ENCODE assay signal across 8 mouse cellular contexts in the genomic region with DNA sequence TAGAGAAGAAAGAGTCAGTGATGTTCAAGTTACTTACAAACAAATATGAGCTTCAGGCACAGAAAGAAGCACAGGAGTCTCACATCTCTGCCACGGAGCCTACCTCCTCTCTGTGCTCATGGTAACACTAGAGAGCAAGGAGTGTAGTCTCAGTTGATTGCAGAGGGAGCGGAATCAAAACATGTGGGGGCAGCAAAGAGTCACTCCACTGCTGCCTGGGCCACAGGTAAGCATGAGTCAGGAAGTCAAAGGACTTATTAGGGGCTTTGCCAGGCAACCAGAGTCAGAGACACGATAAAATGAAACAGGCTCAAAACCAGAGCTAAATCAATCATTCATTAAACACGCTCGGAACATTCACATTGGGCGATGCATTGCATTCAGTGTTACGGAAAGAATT.
DNase-seq lines count a peak whose midpoint lies in the region; ATAC-seq and TF ChIP-seq lines count a peak whose summit lies in the region.
"Had no signal": no experiment of that assay in that cellular context is flagged by ENCODE, and none has a peak within 500 bp of the region (broad histone marks: within the 10 kb centered on the region; RNA-seq: fewer than 3 reads in every experiment).

No protein-coding gene starts in this region.

- H3K36me3 ChIP-seq in intestine, postnatal 0 days (ENCODE audit: control insufficient read depth, insufficient read depth): no peaks in the 10 kb centered on the region
- H3K36me3 ChIP-seq in intestine, embryonic 15.5 days: no peaks in the 10 kb centered on the region
- H3K36me3 ChIP-seq in forebrain, embryonic 12.5 days (replicated peaks): no peaks in the 10 kb centered on the region
- H3K36me3 ChIP-seq: embryonic facial prominence, embryonic 13.5 days had no signal

- 57% methylated on average over 7 of the region's 7 CpGs for WGBS in intestine, postnatal 0 days
- WGBS in intestine, embryonic 15.5 days: 66% methylated on average over 7 of the region's 7 CpGs
- 73% methylated on average over 7 of the region's 7 CpGs for WGBS in forebrain, embryonic 12.5 days

- peak; percentile 11 for DNase-seq in thymus, postnatal 0 days (ENCODE audit: low spot score)
- DNase-seq in thymus, postnatal 25 days: no peak
- peak; percentile 21 for DNase-seq in induced T-regulatory cell, adult 2 months (ENCODE audit: low read depth)
- no peak for DNase-seq in right cerebral cortex, postnatal 4 days

- H3K4me3 ChIP-seq in intestine, postnatal 0 days (ENCODE audit: low read depth, low read length): no peak overlapping the region
- no peak overlapping the region for H3K4me3 ChIP-seq in intestine, embryonic 15.5 days (replicated peaks)
- no peak overlapping the region for H3K4me3 ChIP-seq in forebrain, embryonic 12.5 days (replicated peaks)
- H3K4me3 ChIP-seq: embryonic facial prominence, embryonic 13.5 days had no signal

- no peaks in the 10 kb centered on the region for H3K9me3 ChIP-seq in intestine, postnatal 0 days (ENCODE audit: control insufficient read depth)
- H3K9me3 ChIP-seq in intestine, embryonic 15.5 days: no peaks in the 10 kb centered on the region
- no peaks in the 10 kb centered on the region for H3K9me3 ChIP-seq in forebrain, embryonic 12.5 days
- H3K9me3 ChIP-seq: embryonic facial prominence, embryonic 13.5 days had no signal

- ATAC-seq in intestine, postnatal 0 days: no peak
- no peak for ATAC-seq in intestine, embryonic 15.5 days
- no peak for ATAC-seq in forebrain, embryonic 12.5 days (ENCODE audit: low FRiP score)

- H3K4me2 ChIP-seq in intestine, postnatal 0 days (replicated peaks; ENCODE audit: low read depth): no peak overlapping the region
- H3K4me2 ChIP-seq in intestine, embryonic 15.5 days (replicated peaks): no peak overlapping the region
- no peak overlapping the region for H3K4me2 ChIP-seq in forebrain, embryonic 12.5 days
- H3K4me2 ChIP-seq: embryonic facial prominence, embryonic 13.5 days had no signal

- H3K9ac ChIP-seq in intestine, postnatal 0 days (ENCODE audit: low read depth, low read length): no peak overlapping the region
- H3K9ac ChIP-seq in intestine, embryonic 15.5 days: no peak overlapping the region
- H3K9ac ChIP-seq in forebrain, embryonic 12.5 days: no peak overlapping the region
- H3K9ac ChIP-seq: embryonic facial prominence, embryonic 13.5 days had no signal

- H3K27me3 ChIP-seq in intestine, postnatal 0 days (replicated peaks; ENCODE audit: control insufficient read depth, insufficient read depth, low read length): no peaks in the 10 kb centered on the region
- no peaks in the 10 kb centered on the region for H3K27me3 ChIP-seq in intestine, embryonic 15.5 days (replicated peaks)
- H3K27me3 ChIP-seq in forebrain, embryonic 12.5 days: no peaks in the 10 kb centered on the region
- H3K27me3 ChIP-seq: embryonic facial prominence, embryonic 13.5 days had no signal

- peaks cover 3% of the 10 kb centered on the region for H3K4me1 ChIP-seq in intestine, postnatal 0 days (replicated peaks; ENCODE audit: control insufficient read depth, insufficient read depth, low read length)
- peaks cover 11% of the 10 kb centered on the region for H3K4me1 ChIP-seq in intestine, embryonic 15.5 days (replicated peaks)
- H3K4me1 ChIP-seq in forebrain, embryonic 12.5 days: no peaks in the 10 kb centered on the region
- H3K4me1 ChIP-seq: embryonic facial prominence, embryonic 13.5 days had no signal

- peak; percentile 66 for TF ChIP-seq CTCF in intestine, postnatal 0 days (IDR thresholded peaks at IDR 0.05; ENCODE audit: low read depth)

- no peak overlapping the region for H3K27ac ChIP-seq in intestine, postnatal 0 days (ENCODE audit: low read depth, low read length)
- H3K27ac ChIP-seq in intestine, embryonic 15.5 days: no peak overlapping the region
- no peak overlapping the region for H3K27ac ChIP-seq in forebrain, embryonic 12.5 days
- H3K27ac ChIP-seq: embryonic facial prominence, embryonic 13.5 days had no signal

Comparison
In these comparisons a context has a peak if more than half of its experiments do, and no peak if none do; other contexts are left out.
1. DNase-seq: peak in thymus, postnatal 0 days (single experiment) and induced T-regulatory cell, adult 2 months (single experiment); none in thymus, postnatal 25 days (single experiment) and right cerebral cortex, postnatal 4 days (single experiment).